In genomic region chr17:56464345-56464744, GRCm38 (mm10) we compare ENCODE assay signal across 36 mouse cellular contexts. TPM values are rescaled to one million over a fixed set of nuclear protein-coding genes. Genes with fewer than 3 reads are reported as not detected.
DNase-seq lines count a peak whose midpoint lies in the region; ATAC-seq and TF ChIP-seq lines count a peak whose summit lies in the region.
"Had no signal": no experiment of that assay in that cellular context is flagged by ENCODE, and none has a peak within 500 bp of the region (broad histone marks: within the 10 kb centered on the region; RNA-seq: fewer than 3 reads in every experiment).

No protein-coding gene starts in this region.

- peaks cover 30% of the 10 kb centered on the region for H3K79me2 ChIP-seq in MEL (ENCODE audit: control insufficient read depth, insufficient read depth, low read length, poor library complexity)

- no peak for TF ChIP-seq CTCF in MEL (IDR thresholded peaks at IDR 0.05 in 2 of 3, conservative IDR thresholded peaks at IDR 0.05 in 1 of 3; ENCODE audit: control insufficient read depth in 1 of 3, insufficient read depth in 1 of 3, low read depth in 2 of 3, low read length in 3 of 3, poor library complexity in 1 of 3, severe bottlenecking in 1 of 3)

- TF ChIP-seq POLR2A in MEL (IDR thresholded peaks at IDR 0.05; ENCODE audit: control insufficient read depth in 1 of 2, insufficient read depth in 1 of 2, low read depth in 1 of 2, low read length in 2 of 2, poor library complexity in 1 of 2) = no peak

- no peak for TF ChIP-seq RAD21 in MEL (IDR thresholded peaks at IDR 0.05; ENCODE audit: low read depth, low read length)

- TF ChIP-seq EP300 in MEL (IDR thresholded peaks at IDR 0.05; ENCODE audit: low read depth in 1 of 2, low read length in 2 of 2) = no peak

- H3K27ac ChIP-seq in kidney, embryonic 15.5 days = 0 out of 2 replicates have a peak overlapping the region, but pooled peaks have one; percentile 98
- H3K27ac ChIP-seq in MEL (ENCODE audit: control insufficient read depth, low read depth, low read length) = no peak overlapping the region
- peak overlapping the region; percentile 97 for H3K27ac ChIP-seq in embryonic facial prominence, embryonic 13.5 days
- peak overlapping the region; percentile 98; the same call in 1 of the 2 replicates for H3K27ac ChIP-seq in limb, embryonic 15.5 days
- H3K27ac ChIP-seq: gastrocnemius, adult 2 months; liver, embryonic 14.5 days; neural tube, embryonic 12.5 days had no signal

- H3K36me3 ChIP-seq in kidney, embryonic 15.5 days = 0 out of 2 replicates have a peak, but pooled peaks cover 2% of the 10 kb centered on the region
- 0 out of 4 replicates have a peak, but pooled peaks cover 0 to 2% of the 10 kb centered on the region in 2 experiments for H3K36me3 ChIP-seq in MEL (ENCODE audit: control insufficient read depth in 1 of 2, insufficient read depth in 2 of 2, low read length in 2 of 2)
- H3K36me3 ChIP-seq in embryonic facial prominence, embryonic 13.5 days = 0 out of 2 replicates have a peak, but pooled peaks cover 6% of the 10 kb centered on the region
- H3K36me3 ChIP-seq in limb, embryonic 15.5 days = no peaks in the 10 kb centered on the region
- H3K36me3 ChIP-seq: heart, embryonic 13.5 days had no signal

- H3K4me1 ChIP-seq in kidney, embryonic 15.5 days = peaks cover 86% of the 10 kb centered on the region
- no peaks in the 10 kb centered on the region for H3K4me1 ChIP-seq in MEL (ENCODE audit: control insufficient read depth in 1 of 2, insufficient read depth in 2 of 2, low read length in 2 of 2)
- H3K4me1 ChIP-seq in embryonic facial prominence, embryonic 13.5 days = peaks cover 86% of the 10 kb centered on the region
- H3K4me1 ChIP-seq in limb, embryonic 15.5 days = peaks cover 89% of the 10 kb centered on the region

- 87% methylated on average over 2 of the region's 2 CpGs for WGBS in kidney, embryonic 15.5 days
- WGBS in embryonic facial prominence, embryonic 13.5 days = 87% methylated on average over 2 of the region's 2 CpGs
- 73% methylated on average over 2 of the region's 2 CpGs for WGBS in limb, embryonic 15.5 days

- no peak overlapping the region for H3K9ac ChIP-seq in kidney, embryonic 15.5 days
- no peak overlapping the region for H3K9ac ChIP-seq in MEL (ENCODE audit: control insufficient read depth, low read depth, low read length, poor library complexity, severe bottlenecking)
- H3K9ac ChIP-seq in embryonic facial prominence, embryonic 13.5 days = no peak overlapping the region
- no peak overlapping the region for H3K9ac ChIP-seq in limb, embryonic 15.5 days
- H3K9ac ChIP-seq: liver, embryonic 14.5 days; midbrain, embryonic 12.5 days had no signal

- H3K27me3 ChIP-seq in kidney, embryonic 15.5 days = no peaks in the 10 kb centered on the region
- no peaks in the 10 kb centered on the region for H3K27me3 ChIP-seq in MEL (ENCODE audit: control insufficient read depth in 1 of 2, insufficient read depth in 2 of 2, low read length in 2 of 2)
- no peaks in the 10 kb centered on the region for H3K27me3 ChIP-seq in embryonic facial prominence, embryonic 13.5 days
- H3K27me3 ChIP-seq in limb, embryonic 15.5 days = no peaks in the 10 kb centered on the region
- H3K27me3 ChIP-seq: forebrain, embryonic 12.5 days; heart, embryonic 13.5 days; midbrain, embryonic 12.5 days; neural tube, embryonic 12.5 days had no signal

- DNase-seq in kidney, postnatal 25 days = no peak
- DNase-seq in MEL (ENCODE audit: low read depth, low spot score) = no peak
- DNase-seq in spleen, postnatal 36 days (ENCODE audit: low spot score in 2 of 2) = no peak
- DNase-seq: adrenal gland, postnatal 14 days; B cell, adult 2 months; gastrocnemius, adult 2 months; heart, postnatal 10 days; kidney, adult 18-20 months; kidney, postnatal 4 days; layer of hippocampus, adult 9-11 months; liver; lung, adult 2 months; lung, postnatal 4 days; right cerebral cortex, adult 18-20 months; right cerebral cortex, postnatal 4 days had no signal

- H3K9me3 ChIP-seq in kidney, embryonic 15.5 days (replicated peaks) = no peaks in the 10 kb centered on the region
- H3K9me3 ChIP-seq in MEL (replicated peaks; ENCODE audit: insufficient read depth, low read length) = no peaks in the 10 kb centered on the region
- H3K9me3 ChIP-seq in embryonic facial prominence, embryonic 13.5 days = no peaks in the 10 kb centered on the region; the same call in 1 of the 2 replicates
- H3K9me3 ChIP-seq in limb, embryonic 15.5 days = no peaks in the 10 kb centered on the region
- H3K9me3 ChIP-seq: forebrain, embryonic 12.5 days; heart, embryonic 13.5 days; midbrain, embryonic 12.5 days; neural tube, embryonic 12.5 days had no signal

- H3K4me3 ChIP-seq in kidney, embryonic 15.5 days (replicated peaks) = no peak overlapping the region
- H3K4me3 ChIP-seq in MEL (ENCODE audit: control insufficient read depth in 1 of 2, insufficient read depth in 1 of 2, low read depth in 2 of 2, low read length in 2 of 2) = no peak overlapping the region
- H3K4me3 ChIP-seq in embryonic facial prominence, embryonic 13.5 days = no peak overlapping the region
- H3K4me3 ChIP-seq in limb, embryonic 15.5 days = no peak overlapping the region
- H3K4me3 ChIP-seq: forebrain, embryonic 12.5 days; gastrocnemius, adult 2 months; heart, embryonic 13.5 days; megakaryocyte, embryonic 14.5 days; midbrain, embryonic 12.5 days; myocyte; neural tube, embryonic 12.5 days had no signal

- H3K4me2 ChIP-seq in kidney, embryonic 15.5 days = no peak overlapping the region
- no peak overlapping the region for H3K4me2 ChIP-seq in embryonic facial prominence, embryonic 13.5 days
- H3K4me2 ChIP-seq in limb, embryonic 15.5 days = no peak overlapping the region
- H3K4me2 ChIP-seq: heart, embryonic 13.5 days; midbrain, embryonic 12.5 days; neural tube, embryonic 12.5 days had no signal

- no peak for ATAC-seq in kidney, embryonic 15.5 days (replicated peaks; ENCODE audit: low FRiP score)
- no peak for ATAC-seq in embryonic facial prominence, embryonic 13.5 days (ENCODE audit: insufficient number of reproducible peaks, insufficient read depth, low FRiP score, low TSS enrichment, low read depth)
- no peak for ATAC-seq in limb, embryonic 15.5 days (ENCODE audit: insufficient number of reproducible peaks, low FRiP score, low TSS enrichment, low read depth)
- ATAC-seq: hindbrain, embryonic 16.5 days had no signal

TF ChIP-seq in MEL, 35 proteins besides CTCF, POLR2A, EP300 and RAD21:
- TF ChIP-seq ZKSCAN1 (IDR thresholded peaks at IDR 0.05; ENCODE audit: low read depth, low read length) = peak; percentile 85
- TF ChIP-seq ELF1 (IDR thresholded peaks at IDR 0.05; ENCODE audit: low read depth, low read length) = no peak

RNA-seq across cellular contexts. Expression of gene Ptprs, which starts 11.9 kb away (rescaled TPM):
- polyA plus RNA-seq in kidney, embryonic 15.5 days (2015; fragmentation: Nextera tagmentation; extraction: Ambion mirVana) = 81.5 and 95.6 TPM in 2 replicates
- total RNA-seq in MEL (2012; rRNA removed) = 37.2 and 51.6 TPM in 2 replicates
- polyA plus RNA-seq in MEL (2012; ENCODE audit: insufficient read depth in 1 of 2, insufficient read length in 2 of 2, low read depth in 1 of 2, low replicate concordance in 2 of 2, missing spikeins in 1 of 2) = 100 to 1,000 TPM in 1 of 2 experiments, 10 to 100 TPM in 1; 80.9 to 324 TPM
- 120 and 121 TPM in 2 replicates for polyA plus RNA-seq in embryonic facial prominence, embryonic 13.5 days (2015; fragmentation: Nextera tagmentation; extraction: Ambion mirVana)
- polyA plus RNA-seq in limb, embryonic 15.5 days (2015; fragmentation: Nextera tagmentation; extraction: Ambion mirVana) = 85.4 and 96.3 TPM in 2 replicates

RNA-seq across cellular contexts. Expression of gene Znrf4, which starts 47.9 kb away (rescaled TPM):
- not detected in 2 replicates for polyA plus RNA-seq in kidney, embryonic 15.5 days (2015; fragmentation: Nextera tagmentation; extraction: Ambion mirVana)
- not detected in 2 replicates for total RNA-seq in MEL (2012; rRNA removed)
- polyA plus RNA-seq in MEL (2012; ENCODE audit: insufficient read depth in 1 of 2, insufficient read length in 2 of 2, low read depth in 1 of 2, low replicate concordance in 2 of 2, missing spikeins in 1 of 2) = not detected
- polyA plus RNA-seq in embryonic facial prominence, embryonic 13.5 days (2015; fragmentation: Nextera tagmentation; extraction: Ambion mirVana) = not detected in 2 replicates
- not detected in 2 replicates for polyA plus RNA-seq in limb, embryonic 15.5 days (2015; fragmentation: Nextera tagmentation; extraction: Ambion mirVana)
- total RNA-seq: adrenal gland, postnatal 14 days; ES-E14; gastrocnemius, adult 2 months; heart, adult 8-10 months; heart, postnatal 10 days; hematopoietic stem cell, adult 5-6 weeks; left cerebral cortex, postnatal 14 days; midbrain, postnatal 0 days had no signal
- polyA plus RNA-seq: embryonic facial prominence, embryonic 14.5 days; forebrain, embryonic 12.5 days; heart, embryonic 13.5 days; hindbrain, embryonic 16.5 days; intestine, embryonic 14.5 days; kidney, embryonic 16.5 days; liver, embryonic 14.5 days; midbrain, embryonic 12.5 days; midbrain, postnatal 0 days; myocyte; neural tube, embryonic 12.5 days; spleen, adult 2 months; thymus, postnatal 0 days had no signal
